Mouse (Mus musculus) urinary bladder, postnatal 25 days (tissue): Measurements from ENCODE around the gene Gm11733.
"Not testable (repeated sequence)": the region's sequence is repeated elsewhere in the genome, so short reads cannot be mapped to it uniquely, and the experiment has no call there.

ENCODE experiments used
- DNase-seq: peaks from one replicate; pipeline ENCODE4 v3.0.0; 2022; ENCODE audit warnings: low spot score

The Gm11733 gene

DNA sequence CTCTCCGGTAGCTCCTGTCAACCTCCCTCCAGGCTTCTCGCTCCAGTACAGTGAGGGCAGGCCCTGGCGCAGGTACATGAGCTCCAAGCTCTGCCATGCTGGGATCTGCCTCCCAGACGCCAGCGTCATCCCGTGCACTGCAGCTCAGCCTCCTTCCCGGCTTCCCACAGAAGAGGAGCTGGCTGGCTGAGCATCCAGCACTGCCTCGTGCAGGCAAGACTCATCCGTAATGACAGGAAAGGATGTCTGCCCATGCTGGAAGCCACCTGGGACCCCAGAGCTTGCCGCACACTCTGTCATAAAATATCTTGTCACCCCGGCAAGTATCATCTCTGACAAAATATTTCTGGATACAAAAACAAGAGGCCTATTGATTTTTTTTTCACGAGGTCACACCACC is at the start of gene Gm11733:
Gene Gm11733, plus strand, starts transcription at position 171 of the 400 bp plus-strand sequence.
- no peak for DNase-seq

DNA sequence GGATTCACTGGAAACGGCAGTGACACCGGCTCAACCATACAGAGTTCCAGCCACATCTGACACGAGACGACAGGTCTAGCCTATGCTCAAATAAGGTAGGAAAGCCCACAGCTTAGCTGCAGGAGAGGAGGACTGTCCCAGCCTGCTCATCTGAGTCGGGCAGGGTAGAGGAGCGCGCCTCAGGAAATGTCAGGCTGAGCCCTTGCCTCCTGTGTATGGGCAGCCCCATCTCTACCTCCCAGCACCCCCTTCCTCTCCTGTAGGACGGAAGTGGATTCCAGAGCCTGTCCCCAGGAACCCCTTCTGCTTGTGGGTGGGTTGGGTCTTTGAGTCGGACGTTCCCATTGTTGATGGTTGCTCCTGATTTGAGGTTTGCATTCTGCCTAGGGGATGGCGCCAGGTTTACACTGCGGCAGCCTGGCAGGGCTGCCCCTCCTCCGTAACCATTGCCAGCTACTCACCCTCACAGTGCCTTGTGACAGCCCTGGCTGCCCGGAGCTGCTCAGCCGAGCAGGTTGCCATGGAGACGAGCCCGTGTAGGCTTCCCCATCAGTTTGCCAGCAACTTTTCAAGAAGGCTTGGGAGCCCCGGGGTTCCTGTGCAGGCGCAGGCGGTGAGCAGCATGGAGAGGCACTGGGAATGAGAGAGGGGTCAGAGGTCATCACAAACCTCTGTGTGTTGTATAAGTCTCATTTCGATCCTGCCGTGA is 47.6 kb upstream of the Gm11733 start:
- no peak for DNase-seq

DNA sequence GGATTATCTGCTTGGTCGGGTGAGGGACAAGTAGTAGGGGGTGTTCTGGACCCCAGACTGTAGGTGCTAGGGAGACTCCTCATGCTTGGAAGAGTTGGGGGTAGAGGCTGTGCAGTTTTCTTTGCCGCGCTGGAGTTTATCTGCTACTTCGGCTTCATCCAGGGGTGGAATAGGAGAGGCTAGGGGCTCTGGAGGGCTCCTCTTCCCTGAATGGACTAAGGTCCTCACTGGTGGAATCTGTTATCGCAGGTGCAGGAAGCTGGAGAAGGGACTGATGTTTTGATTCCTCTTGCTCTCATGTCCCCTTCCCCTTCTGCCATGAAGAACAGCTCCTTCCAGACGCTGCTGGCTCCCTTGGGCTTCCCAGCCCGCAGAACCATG is 47.1 kb upstream of the Gm11733 start:
- DNase-seq = no peak

- DNase-seq = no peak
These were observed 45.8 kb upstream of the Gm11733 start for GRCm38 (mm10) chr11:117438363-117438762.

DNA sequence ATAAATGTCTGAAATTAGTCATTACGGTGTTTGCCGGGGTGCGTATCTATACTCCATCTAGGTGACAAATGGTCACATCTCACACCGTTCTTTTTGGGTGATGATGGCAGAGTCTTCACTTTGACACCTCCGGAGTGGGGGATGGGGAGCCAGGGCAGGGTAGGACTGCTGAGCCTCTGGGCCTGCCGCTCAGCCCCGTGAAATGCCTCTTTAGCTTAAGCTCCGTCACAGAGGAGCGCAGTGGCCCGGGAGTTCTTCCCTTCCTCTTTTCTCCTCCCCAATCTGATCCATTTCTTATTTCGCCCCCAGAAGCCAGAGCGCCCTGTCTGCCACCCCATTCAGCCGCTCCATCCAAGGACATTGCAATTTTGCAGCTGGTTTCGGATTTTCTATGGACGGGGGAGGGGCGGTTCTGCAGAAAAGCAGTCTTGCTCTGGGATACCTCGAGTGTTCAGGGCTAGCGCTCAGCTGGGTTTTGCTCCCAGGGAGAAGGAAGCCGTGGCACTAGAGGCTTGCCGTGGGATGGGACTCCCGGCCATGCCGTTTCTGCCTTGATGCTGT is 43.2 kb upstream of the Gm11733 start:
- no peak for DNase-seq

GRCm38 (mm10) chr11:117444090-117444489 is 40.1 kb upstream of the Gm11733 start:
- no peak for DNase-seq

- DNase-seq = no peak
These were observed 38.5 kb upstream of the Gm11733 start for GRCm38 (mm10) chr11:117445707-117446106.

GRCm38 (mm10) chr11:117454086-117454485 is 30.1 kb upstream of the Gm11733 start:
- DNase-seq = no peak

GRCm38 (mm10) chr11:117459148-117459547 is 25.0 kb upstream of the Gm11733 start:
- no peak for DNase-seq

- DNase-seq = no peak
These were observed 21.8 kb upstream of the Gm11733 start for GRCm38 (mm10) chr11:117462202-117462864.

DNA sequence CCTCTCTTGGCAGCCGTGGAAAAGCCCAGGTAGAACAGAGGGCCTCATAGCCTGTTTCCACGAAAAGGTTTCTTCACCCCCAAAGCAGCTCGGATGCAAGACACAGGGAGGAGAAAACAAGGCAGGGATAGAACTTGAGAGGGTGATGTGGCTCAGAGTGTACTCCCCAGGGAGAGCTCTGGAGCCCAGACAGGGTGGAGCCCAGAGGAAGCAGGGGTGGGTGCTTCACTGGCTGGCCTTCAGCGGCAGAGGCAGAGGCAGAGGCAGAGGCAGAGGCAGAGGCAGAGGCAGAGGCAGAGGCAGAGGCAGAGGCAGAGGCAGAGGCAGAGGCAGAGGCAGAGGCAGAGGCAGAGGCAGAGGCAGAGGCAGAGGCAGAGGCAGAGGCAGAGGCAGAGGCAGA is 20.8 kb upstream of the Gm11733 start:
- DNase-seq = not testable (repeated sequence)

DNA sequence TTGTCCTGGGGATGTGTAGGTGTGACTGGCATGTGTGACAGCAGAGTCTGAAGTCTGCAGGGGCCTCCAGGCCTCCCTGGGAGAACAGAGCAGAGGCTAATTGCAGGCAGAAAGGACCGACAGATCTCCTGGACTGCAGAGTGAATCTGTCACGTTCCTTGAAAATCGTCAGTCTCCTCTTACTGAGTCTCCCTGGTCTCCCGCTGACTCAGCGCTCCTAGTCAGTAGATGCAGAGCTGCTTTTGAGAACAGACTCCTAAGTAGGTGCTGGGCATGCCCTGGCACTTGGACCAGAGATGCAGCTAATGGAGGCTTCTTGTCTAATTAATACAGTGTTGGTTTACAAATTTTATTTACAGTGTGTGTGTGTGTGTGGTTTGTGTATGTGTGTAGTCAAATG is 17.9 kb upstream of the Gm11733 start:
- DNase-seq = no peak

DNA sequence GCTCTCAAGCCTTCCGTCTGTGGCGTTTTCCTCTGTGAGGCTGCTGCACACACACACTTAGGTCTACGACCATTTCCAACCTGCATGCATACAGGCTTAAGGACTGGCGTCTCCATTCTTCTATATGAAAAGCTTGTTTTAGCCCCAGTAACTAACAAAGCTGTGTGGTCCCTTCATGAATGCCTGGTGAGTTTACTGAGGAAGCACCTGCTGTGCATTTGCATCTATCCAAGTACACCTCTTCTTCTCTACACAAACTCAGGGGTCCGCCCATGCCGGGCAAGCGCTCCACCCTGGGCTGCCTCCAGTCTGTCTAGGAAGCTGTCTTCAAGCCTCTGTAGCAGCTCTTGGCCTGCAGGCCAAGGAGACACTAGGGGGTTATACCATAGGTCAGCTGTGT is 17.3 kb upstream of the Gm11733 start:
- no peak for DNase-seq

- DNase-seq = no peak
These were observed 15.4 kb upstream of the Gm11733 start for GRCm38 (mm10) chr11:117468585-117469363.

GRCm38 (mm10) chr11:117469724-117470123 is 14.4 kb upstream of the Gm11733 start:
- no peak for DNase-seq

- DNase-seq = no peak
These were observed 13.5 kb upstream of the Gm11733 start for GRCm38 (mm10) chr11:117470586-117471195.

DNA sequence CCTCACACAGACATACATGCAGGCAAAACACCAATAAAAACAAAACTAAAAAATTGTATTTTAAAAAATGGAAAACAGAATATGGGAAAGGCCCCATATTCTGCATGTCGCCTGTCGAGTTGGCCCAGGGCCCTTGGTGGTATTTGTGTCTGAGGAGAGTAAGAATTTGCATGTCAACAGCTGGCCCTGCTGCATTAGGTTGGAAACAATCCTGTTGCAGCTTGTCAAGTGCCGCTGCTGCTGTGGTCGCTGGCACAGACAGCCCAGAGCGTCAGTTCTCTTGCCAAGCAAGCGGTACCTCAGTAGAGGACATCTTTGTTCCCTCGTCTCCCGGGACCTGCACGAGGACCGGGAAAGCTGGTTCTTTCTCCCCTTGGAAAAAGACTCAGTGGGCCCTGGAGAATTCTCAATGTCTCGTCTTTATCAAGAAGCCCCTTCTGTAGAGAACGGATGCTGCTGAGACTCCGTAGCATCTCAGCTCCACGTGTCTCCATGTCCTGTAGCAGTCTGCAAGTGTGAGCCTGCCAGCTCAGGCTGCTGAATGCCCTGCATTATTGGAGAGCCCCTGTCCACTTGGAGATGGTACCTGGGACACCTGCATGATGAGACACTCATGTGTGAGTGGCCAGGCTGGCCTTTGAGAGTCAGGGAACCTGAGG is 12.4 kb upstream of the Gm11733 start:
- no peak for DNase-seq

- DNase-seq = no peak
These were observed 11.3 kb upstream of the Gm11733 start for GRCm38 (mm10) chr11:117472885-117473284.

DNA sequence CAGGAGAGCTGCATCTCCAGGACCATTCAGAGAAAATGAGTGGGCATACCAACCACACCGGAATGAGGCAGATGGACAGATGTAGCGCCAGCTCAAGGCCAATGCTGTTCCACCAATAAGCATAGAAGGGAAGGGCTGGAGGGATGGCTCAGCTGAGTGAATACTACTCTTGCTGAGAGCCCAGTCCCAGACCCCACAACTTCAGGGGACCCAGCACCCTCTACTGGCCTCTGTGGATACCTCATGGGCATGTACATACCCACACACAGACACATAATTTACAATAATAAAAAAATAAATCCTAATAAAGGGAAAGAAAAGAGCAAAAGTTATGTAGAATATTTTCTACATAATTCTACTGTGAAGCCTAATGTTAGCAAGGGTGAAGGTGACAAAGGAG is 9.0 kb upstream of the Gm11733 start:
- DNase-seq = no peak

DNA sequence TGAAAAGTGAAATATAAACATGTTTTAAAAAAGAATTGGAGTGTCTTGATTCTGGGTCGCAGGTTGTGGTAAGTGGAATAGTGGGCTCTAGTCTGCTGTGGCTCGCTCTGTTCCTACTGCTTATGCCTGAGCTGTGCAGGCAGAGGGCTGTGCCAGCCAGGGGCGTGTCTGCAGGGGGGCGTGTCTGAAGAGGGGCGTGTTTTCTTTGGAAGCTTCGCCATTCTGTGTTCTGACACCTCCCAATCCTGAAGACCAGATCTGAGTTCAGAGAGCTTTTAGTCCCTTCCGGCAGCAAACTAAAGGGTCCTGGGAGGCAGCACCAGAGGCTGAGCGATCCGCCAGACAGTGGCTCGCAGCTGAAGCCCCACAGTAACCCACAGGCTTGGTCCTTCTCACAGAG is 8.5 kb upstream of the Gm11733 start:
- peak; percentile 25 for DNase-seq

DNA sequence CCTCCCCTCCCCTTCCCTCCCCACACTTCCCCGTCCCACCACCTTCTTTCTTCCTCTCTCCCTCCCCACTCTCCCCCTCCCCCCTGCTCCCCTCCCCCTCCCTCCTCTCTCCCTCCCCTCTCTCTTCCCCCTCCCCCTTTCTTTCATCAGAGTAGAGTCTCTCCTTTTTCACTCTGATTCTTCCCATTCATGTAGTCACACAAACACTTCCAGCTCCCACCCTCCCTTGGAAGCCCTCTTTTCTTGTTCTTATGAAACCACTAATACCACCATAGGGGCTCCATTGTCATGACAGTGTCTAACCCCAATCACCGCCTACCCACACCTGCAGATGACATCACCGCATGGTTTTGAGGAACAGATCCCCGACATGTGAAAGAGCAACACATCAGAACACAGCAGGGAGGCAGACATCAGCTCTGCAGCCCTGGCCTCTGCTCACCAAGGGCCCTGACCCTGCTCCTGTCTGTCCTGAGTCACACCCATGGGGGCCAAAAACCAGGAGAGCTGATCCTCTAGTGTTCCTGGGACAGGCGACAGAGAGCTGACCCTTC is 7.5 kb upstream of the Gm11733 start:
- no peak for DNase-seq
